Mouse (Mus musculus) right cerebral cortex, postnatal 10 days (tissue): ENCODE data around the gene Zfp467.

Experiments used
- DNase-seq, 2 experiments: peaks; one replicate each; pipeline ENCODE4 v3.0.0; 2021; ENCODE audit warnings: low spot score in 2 of 2

The Zfp467 gene

DNA sequence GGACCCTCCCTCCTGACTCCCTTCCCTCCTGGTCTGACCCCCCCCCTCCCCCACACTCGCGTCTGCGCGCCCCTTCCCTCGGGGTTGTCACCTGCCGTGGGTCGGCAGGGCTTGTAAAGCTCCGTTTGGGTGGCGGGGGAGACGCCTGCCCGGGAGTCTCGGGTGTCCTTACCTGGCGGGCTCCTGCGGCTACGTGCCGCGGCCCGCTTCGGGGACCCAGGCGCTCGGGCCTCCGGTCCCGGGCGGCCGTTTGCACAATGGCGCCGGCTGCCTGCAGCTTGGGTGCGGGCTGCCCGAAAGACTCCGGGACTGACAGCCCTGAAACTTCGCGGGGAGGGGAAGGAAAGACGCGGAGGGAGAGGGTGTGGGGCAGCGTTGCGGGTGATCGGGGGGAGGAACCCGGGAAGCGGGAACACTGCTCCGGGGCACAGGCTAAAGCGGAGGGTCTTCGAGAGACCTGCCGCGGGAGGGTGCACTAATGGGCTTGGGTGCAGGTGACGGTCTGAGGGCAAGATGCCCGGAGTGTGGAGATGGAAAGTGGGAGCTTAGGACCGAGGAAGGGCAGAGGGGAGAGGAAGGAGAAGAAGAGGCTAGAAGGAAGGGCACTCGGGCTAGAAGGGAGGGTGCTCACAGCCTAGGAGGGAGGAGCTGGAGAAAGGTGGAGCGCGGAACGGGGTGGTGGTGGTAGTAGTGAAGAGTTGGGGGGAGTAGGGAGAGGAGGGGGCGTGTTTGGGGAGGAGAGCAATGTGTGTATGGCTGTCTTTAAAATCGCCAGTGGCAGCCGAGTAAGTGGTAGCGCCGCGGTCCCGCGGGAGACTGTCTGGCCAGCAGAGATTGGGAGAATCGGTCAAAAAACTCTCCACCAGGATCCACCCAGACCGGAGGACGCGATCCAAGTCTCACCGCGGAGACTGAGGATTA lies at the start of gene Zfp467:
Gene Zfp467 (minus strand): TSS at position 645 of the 921 bp plus-strand sequence.
- DNase-seq: peak; percentile 60 to 67

DNA sequence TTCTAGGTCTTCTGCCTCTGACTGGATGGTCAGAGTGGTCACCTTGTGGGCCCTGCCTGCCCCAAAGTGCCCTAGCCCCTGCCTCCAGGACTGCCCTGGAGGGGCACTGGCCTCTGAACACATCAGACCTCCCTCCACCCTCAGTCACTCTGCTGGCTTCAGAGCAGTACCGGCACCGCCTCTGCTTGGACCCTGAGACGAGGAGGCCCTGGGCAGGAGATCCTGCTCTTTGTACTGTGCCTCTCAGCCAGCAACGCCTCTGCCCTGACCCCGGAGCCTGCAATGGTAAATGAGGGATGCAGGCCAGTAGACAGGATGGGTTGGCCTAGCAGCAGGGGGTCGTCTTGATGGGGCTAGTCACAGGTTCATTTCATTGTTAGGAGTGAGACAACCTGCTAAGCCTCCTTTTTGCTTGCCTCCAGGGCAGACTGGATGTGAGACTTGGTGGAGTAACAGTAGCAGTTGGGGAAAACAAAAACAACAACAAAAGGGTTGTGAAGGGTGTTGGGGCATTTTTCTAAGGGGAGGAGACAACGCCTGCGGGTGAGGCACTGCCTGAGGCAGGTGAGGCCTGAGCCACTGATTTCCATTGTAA lies 47.6 kb upstream of the Zfp467 start:
- no peak for DNase-seq

- DNase-seq: no peak
These were observed 45.7 kb upstream of the Zfp467 start for GRCm38 (mm10) chr6:48491361-48491760.

DNA sequence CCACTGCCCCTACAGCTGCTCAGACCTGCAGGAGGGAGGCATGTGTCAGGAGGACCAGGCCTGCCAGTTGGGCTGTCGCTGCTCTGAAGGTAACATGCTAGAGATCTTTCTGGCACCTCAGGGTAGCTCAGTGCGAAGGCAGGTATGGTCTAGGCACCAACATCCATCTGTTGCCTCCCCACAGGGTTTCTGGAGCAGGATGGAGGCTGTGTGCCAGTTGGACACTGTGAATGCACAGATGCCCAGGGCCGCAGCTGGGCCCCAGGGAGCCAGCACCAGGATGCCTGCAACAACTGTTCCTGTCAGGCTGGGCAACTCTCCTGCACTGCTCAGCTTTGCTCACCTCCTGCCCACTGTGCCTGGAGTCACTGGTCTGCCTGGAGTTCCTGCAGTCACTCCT lies 44.1 kb upstream of the Zfp467 start:
- no peak for DNase-seq

DNA sequence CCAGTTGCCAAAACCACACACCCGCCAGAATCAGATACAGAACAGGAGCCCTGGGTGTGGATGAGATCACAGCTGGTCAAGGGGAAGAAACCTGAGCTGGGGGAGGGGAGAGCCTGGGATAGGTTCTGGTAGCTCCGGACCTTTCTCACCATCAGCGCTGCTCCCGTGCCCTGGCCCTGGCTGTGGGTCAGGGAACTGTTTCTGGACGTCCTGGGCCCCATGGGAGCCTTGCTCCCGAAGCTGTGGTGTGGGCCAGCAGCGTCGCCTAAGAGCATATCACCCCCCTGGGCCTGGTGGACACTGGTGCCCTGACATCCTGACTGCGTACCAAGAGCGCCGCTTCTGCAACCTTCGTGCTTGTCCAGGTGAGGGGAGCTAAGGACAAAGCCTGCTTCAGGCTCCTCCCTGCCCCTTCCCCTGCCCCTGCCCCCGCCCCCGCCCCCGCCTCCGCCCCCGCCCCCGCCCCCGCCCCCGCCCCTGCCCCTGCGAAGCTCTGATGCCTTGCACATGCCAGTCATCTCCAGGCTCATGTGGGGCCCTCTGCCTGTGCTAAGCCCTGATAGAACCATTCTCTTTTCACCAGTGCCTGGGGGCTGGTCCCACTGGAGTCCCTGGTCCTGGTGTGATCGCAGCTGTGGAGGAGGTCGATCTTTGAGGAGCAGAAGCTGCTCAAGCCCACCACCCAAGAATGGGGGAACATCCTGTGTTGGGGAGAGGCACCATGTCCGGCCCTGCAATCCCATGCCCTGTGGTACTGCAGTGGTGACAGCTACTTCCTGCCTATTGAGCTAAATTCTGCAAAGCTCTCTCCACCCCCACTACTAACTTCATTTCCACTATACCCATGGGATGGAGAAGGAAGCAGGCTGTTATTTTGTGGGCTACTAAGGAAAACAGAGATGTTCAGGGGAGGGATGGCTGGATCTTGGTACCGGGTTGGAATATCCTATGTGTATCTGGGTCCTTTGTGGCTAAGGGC lies 42.4 kb upstream of the Zfp467 start:
- DNase-seq: no peak

- no peak for DNase-seq
These were observed 36.9 kb upstream of the Zfp467 start for GRCm38 (mm10) chr6:48482501-48482900.

DNA sequence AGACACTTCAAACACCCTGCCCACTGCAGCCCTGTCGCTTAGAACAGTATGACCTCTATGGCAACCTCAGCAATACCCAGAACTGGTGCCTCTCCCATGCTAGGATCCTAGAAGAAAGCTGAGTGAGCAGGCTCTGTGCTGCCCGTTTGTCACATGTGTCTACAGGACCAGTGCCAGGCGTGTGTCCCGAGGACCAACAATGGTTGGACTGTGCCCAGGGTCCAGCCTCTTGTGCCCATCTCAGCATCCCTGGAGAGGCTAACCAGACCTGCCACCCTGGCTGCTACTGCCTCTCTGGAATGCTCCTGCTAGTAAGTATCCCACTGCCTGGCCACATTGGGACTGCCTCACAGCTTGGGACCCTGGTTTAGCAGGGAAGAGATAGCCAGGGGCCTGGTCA lies 32.8 kb upstream of the Zfp467 start:
- DNase-seq: no peak

DNA sequence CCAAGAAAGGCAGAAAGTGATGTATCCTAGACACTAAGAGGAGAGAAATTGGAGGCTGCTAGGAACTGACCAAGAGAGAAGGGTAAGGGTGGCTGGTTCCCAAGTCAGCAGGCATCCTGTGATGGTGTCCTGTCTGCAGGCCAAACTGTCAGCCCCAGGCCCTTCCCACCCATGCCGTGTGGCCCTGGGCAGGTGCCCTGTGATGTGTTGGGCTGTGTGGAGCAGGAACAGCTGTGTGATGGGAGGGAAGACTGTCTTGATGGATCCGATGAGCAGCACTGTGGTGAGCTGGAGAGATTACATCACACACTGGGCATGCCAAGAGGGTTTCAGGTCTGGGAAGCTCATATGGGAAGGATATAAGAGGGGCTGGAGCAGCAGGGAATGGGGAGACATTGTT lies 25.1 kb upstream of the Zfp467 start:
- DNase-seq: no peak

GRCm38 (mm10) chr6:48467490-48467889 lies 21.9 kb upstream of the Zfp467 start:
- DNase-seq: no peak

DNA sequence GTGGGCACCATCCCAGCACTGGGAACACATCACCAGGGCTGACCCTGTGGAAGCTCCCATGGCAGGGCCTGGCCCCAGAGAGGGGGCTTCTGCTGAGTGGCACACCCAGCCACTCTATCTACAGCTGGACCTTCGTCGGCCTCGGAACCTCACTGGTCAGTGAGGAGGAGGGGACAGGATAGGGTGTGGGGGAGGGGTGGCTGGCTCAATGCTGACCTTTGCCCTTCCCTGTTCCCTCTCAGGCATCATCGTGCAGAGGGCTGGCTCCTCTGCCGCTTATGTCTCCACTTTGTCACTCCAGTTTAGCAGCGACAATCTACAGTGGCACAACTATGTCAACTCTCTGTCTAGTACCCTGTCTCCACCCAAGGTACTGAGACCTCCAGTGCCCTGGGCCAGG lies 21.1 kb upstream of the Zfp467 start:
- DNase-seq: no peak

DNA sequence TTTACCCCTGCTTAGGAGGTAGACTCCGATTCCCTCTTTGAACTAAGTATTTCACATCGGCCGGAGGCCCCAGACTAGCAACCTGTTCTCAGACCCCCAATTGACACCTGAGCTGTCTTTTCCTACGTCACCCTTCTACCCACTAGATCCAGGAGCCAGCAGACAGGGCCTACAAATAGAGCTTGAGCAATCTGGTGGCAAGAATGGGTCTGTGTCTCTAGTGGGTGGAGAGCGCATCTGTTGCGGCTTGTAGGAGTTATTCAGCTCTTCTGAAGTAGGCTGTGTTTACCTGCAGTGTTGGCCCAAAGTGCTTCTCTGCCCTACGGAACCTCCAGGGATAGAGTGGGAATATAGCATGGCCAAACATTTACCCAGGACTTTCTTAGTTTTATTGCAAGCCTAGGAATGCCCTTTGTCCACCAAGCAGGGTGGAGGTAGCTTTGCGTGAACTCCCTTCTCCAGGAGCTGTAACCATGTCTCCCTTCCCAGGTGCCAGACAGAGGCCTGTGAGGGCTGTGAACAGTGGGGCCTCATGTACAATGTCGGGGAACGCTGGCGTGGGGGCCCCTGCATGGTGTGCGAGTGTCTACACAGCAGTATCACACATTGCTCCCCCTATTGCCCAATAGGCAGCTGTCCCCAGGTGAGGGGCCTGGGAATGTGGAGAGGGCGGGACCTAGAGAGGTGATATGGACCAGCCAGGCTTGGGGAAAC lies 19.5 kb upstream of the Zfp467 start:
- DNase-seq: peak in 1 of 2 experiments; percentile 59

- no peak for DNase-seq
These were observed 7.1 kb upstream of the Zfp467 start for GRCm38 (mm10) chr6:48452771-48453170.

- no peak for DNase-seq
These were observed 6.5 kb upstream of the Zfp467 start for GRCm38 (mm10) chr6:48452151-48452550.

- no peak for DNase-seq
These were observed 2.9 kb upstream of the Zfp467 start for GRCm38 (mm10) chr6:48448527-48448926.

DNA sequence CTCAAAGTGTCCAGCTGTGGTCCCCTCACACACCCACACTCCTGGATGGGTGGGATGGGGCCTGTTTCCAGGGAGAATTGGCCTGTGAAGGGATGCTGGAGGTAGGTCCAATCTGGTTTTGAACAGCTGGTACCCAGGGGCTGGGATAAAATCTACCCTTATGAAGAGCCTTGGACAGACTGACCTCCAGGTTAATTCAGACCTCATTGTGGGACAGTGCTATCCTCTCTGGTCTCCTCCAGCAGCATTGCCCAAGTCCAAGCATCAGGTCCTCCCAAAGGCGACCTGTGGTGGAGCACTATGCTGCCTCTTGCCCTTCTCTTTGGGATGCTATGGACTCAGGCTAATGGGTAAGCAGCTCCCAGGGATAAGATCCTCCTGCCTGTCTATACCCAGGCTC lies 2.3 kb upstream of the Zfp467 start, which contains the start of gene Sspo:
Gene Sspo (plus strand): TSS at position 301 of the 400 bp plus-strand sequence.
- DNase-seq: no peak

GRCm38 (mm10) chr6:48446896-48447295 lies 1.3 kb upstream of the Zfp467 start:
- no peak for DNase-seq

DNA sequence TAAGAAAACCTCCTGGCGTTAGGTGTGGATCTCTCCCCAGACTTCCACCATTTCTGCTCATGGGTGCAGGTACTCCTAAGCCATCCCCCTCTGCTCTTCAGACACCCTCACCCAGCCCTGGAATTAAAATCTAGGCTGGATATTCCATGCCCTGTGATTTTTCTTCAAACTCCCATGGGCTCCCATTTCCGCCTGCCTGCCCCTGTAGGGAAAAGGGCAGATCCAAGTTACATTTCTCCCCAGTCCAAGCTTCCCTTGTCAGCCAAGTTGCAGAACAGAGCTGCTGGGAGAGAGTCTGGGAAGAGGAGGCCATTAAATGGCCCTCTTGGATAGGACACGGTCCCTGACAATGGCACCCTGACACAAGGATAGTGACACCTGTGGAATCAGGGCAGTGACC lies 631 bp upstream of the Zfp467 start:
- DNase-seq: no peak

DNA sequence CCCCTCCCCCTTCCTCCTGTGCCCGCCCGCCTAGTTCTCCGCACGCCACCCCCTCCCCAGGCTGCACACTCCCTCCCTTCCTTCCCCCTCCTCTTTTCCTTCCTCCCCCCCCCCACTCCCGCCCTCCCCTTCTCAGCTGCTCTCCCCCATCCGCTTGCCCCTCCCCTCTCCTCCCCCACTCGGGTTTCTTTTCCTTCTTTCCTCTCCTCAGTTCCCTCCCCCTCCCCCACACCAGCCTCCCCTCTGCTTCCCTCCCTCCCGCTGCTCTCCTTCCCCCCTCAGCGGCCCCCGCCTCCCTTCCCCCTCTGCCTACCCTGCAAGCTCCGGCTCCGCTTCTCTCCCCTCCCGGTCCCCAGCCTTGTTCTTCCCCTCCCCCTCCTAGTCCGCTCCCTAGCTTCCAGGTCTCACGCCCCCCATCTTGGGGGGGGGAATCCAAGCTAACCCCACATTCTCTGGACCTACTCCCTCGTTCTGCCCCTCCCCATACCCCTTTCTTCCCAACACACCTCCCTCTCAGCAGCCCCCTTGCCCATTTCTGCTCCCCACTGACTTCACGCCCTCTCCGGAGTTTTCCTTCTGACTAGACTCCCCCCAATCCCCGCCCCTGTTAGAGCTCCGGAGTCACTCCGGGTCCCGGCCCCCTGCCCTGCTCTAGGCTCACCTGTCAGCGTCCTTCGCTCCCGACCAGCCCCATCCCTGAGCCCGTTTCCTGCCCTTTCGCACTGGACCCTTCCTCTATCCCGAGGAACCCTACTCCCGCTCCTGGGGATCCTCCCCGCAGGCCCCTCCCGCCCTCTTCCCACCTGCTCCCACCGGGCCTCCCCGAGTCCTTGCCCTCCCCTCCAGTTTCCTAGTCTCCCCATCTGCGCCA lies 1.1 kb downstream of the Zfp467 start:
- peak in 1 of 2 experiments; percentile 92 for DNase-seq

- peak; percentile 95 for DNase-seq
These were observed 1.9 kb downstream of the Zfp467 start for GRCm38 (mm10) chr6:48443592-48444309.
